Mouse (Mus musculus) liver, embryonic 16.5 days (tissue): ENCODE data around the gene C87436. TPM values are rescaled to one million over a fixed set of nuclear protein-coding genes. Genes with fewer than 3 reads are reported as not detected.

Experiments
- ATAC-seq: fragments of 200-750 bp; cut with Nextera tagmentation; 2 replicates; pipeline ENCODE4 v1.8.0; 2017; ENCODE audit warnings: low read depth, mild to moderate bottlenecking, moderate number of reproducible peaks, moderate library complexity
- H3K27ac ChIP-seq: fragments of 300-500 bp; sonication (generic); 2 replicates; pipeline ENCODE4 v1.5.1; 2014; ENCODE audit warnings: mild to moderate bottlenecking, low read length
- H3K27me3 ChIP-seq: fragments of 300-500 bp; sonication (generic); 2 replicates; pipeline ENCODE4 v1.6.1; 2014; ENCODE audit warnings: low read depth, low read length, mixed read lengths; ENCODE audit not compliant: control insufficient read depth, insufficient read depth
- H3K36me3 ChIP-seq: fragments of 300-500 bp; sonication (generic); 2 replicates; pipeline ENCODE4 v1.6.1; 2014; ENCODE audit warnings: mild to moderate bottlenecking; ENCODE audit not compliant: control insufficient read depth, insufficient read depth
- H3K4me1 ChIP-seq: fragments of 300-500 bp; sonication (generic); 2 replicates; pipeline ENCODE4 v1.6.1; 2014; ENCODE audit warnings: low read depth, low read length, mixed read lengths; ENCODE audit not compliant: control insufficient read depth
- H3K4me2 ChIP-seq: fragments of 300-500 bp; sonication (generic); 2 replicates; pipeline ENCODE4 v1.6.1; 2014; ENCODE audit warnings: low read depth, low read length, mixed read lengths
- H3K4me3 ChIP-seq: fragments of 300-500 bp; sonication (generic); 2 replicates; pipeline ENCODE4 v1.5.1; 2014; ENCODE audit warnings: low read depth, mild to moderate bottlenecking, low read length
- H3K9ac ChIP-seq: fragments of 300-500 bp; sonication (generic); 2 replicates; pipeline ENCODE4 v1.6.1; 2014; ENCODE audit warnings: low read depth, low read length
- H3K9me3 ChIP-seq: fragments of 300-500 bp; sonication (generic); replicated peaks from 2 replicates; pipeline ENCODE4 v1.6.1; 2016; ENCODE audit warnings: low read length; ENCODE audit not compliant: control insufficient read depth
- WGBS: fragments of 180-500 bp; shearing (Covaris S2); extraction: QIAGEN DNeasy Blood & Tissue Kit; methylation state at CpG from one replicate; pipeline ENCODE4 v1.1.7; 2014; ENCODE audit not compliant: insufficient replicate concordance; 5-methylcytosine and 5-hydroxymethylcytosine counted together
- polyA plus RNA-seq: library from polyadenylated mRNA; unstranded; fragments of >200 nt; fragmentation: Nextera tagmentation; extraction: Ambion mirVana; gene quantifications from 2 replicates; pipeline ENCODE4 v1.2.1, GENCODE M21; 2015

Gene C87436
- polyA plus RNA-seq, 1 experiment from 2014 or later = 10.6 TPM

- Histone ChIP-seq H3K27ac (no peak overlapping the region), H3K4me3 (no peak overlapping the region), H3K9me3 (no peaks in the 10 kb centered on the region), H3K4me1 (peaks cover 7% of the 10 kb centered on the region), H3K9ac (no peak overlapping the region), H3K36me3 (no peaks in the 10 kb centered on the region; the same call in 1 of the 2 replicates), H3K27me3 (no peaks in the 10 kb centered on the region), H3K4me2 (no peak overlapping the region)
- no peak for ATAC-seq
These were observed 31.9 kb upstream of the C87436 start for GRCm38 (mm10) chr6:86406306-86406705.

- no peaks in the 10 kb centered on the region for H3K9me3 ChIP-seq
- no peak overlapping the region for H3K4me3 ChIP-seq
- H3K4me2 ChIP-seq = no peak overlapping the region
- H3K27ac ChIP-seq = no peak overlapping the region
- H3K4me1 ChIP-seq = no peaks in the 10 kb centered on the region
- H3K27me3 ChIP-seq = no peaks in the 10 kb centered on the region
- peaks cover 12% of the 10 kb centered on the region for H3K36me3 ChIP-seq
- ATAC-seq = no peak
- WGBS = 69% methylated on average over 6 of the region's 6 CpGs
- H3K9ac ChIP-seq = no peak overlapping the region
These were observed 19.5 kb upstream of the C87436 start for GRCm38 (mm10) chr6:86418711-86419110.

- Histone ChIP-seq H3K27me3 (no peaks in the 10 kb centered on the region), H3K9ac (no peak overlapping the region), H3K9me3 (no peaks in the 10 kb centered on the region), H3K27ac (no peak overlapping the region), H3K36me3 (peaks cover 12% of the 10 kb centered on the region), H3K4me1 (no peaks in the 10 kb centered on the region), H3K4me3 (no peak overlapping the region), H3K4me2 (no peak overlapping the region)
- WGBS = 79% methylated on average over 3 of the region's 3 CpGs
- ATAC-seq = no peak
These were observed 18.9 kb upstream of the C87436 start for GRCm38 (mm10) chr6:86419239-86419638.

- H3K27ac ChIP-seq = no peak overlapping the region
- H3K36me3 ChIP-seq = peaks cover 12% of the 10 kb centered on the region
- H3K4me1 ChIP-seq = no peaks in the 10 kb centered on the region
- H3K9me3 ChIP-seq = no peaks in the 10 kb centered on the region
- 78% methylated on average over 6 of the region's 6 CpGs for WGBS
- H3K9ac ChIP-seq = no peak overlapping the region
- no peak for ATAC-seq
- H3K4me3 ChIP-seq = no peak overlapping the region
- H3K27me3 ChIP-seq = no peaks in the 10 kb centered on the region
- no peak overlapping the region for H3K4me2 ChIP-seq
These were observed 17.7 kb upstream of the C87436 start for GRCm38 (mm10) chr6:86420491-86420890.

GRCm38 (mm10) chr6:86426358-86426757, 11.8 kb upstream of the C87436 start, which contains the start of gene Gm44790:
TSS of gene Gm44790 (plus strand) at chr6:86426658.
- no peaks in the 10 kb centered on the region for H3K4me1 ChIP-seq
- no peak within 1 kb of the TSS for H3K4me3 ChIP-seq
- no peak within 1 kb of the TSS for H3K9ac ChIP-seq
- ATAC-seq = no peak
- no peaks in the 10 kb centered on the region for H3K27me3 ChIP-seq
- no peak within 1 kb of the TSS for H3K27ac ChIP-seq
- peaks cover 11% of the 10 kb centered on the region for H3K36me3 ChIP-seq
- no peaks in the 10 kb centered on the region for H3K9me3 ChIP-seq
- 80% methylated on average over 1 of the region's 1 CpGs for WGBS
- H3K4me2 ChIP-seq = no peak within 1 kb of the TSS

- no peak overlapping the region for H3K9ac ChIP-seq
- H3K36me3 ChIP-seq = peaks cover 7% of the 10 kb centered on the region; the same call in 1 of the 2 replicates
- ATAC-seq = no peak
- H3K4me1 ChIP-seq = no peaks in the 10 kb centered on the region
- no peaks in the 10 kb centered on the region for H3K27me3 ChIP-seq
- H3K4me3 ChIP-seq = no peak overlapping the region
- H3K27ac ChIP-seq = no peak overlapping the region
- H3K4me2 ChIP-seq = no peak overlapping the region
- no peaks in the 10 kb centered on the region for H3K9me3 ChIP-seq
- WGBS = 86% methylated on average over 3 of the region's 3 CpGs
These were observed 6.6 kb upstream of the C87436 start for GRCm38 (mm10) chr6:86431531-86431930.

- 72% methylated on average over 1 of the region's 1 CpGs for WGBS
- H3K27me3 ChIP-seq = no peaks in the 10 kb centered on the region
- H3K36me3 ChIP-seq = no peaks in the 10 kb centered on the region; the same call in 1 of the 2 replicates
These were observed 4.5 kb upstream of the C87436 start for GRCm38 (mm10) chr6:86433696-86434095.

GRCm38 (mm10) chr6:86437711-86438110, 463 bp upstream of the C87436 start:
- peak; percentile 55 for ATAC-seq
- Histone ChIP-seq H3K4me1 (peaks cover 8% of the 10 kb centered on the region), H3K36me3 (no peaks in the 10 kb centered on the region; the same call in 1 of the 2 replicates), H3K9ac (peak overlapping the region; percentile 91), H3K27ac (peak overlapping the region; percentile 95), H3K4me2 (peak overlapping the region; percentile 71), H3K4me3 (peak overlapping the region; percentile 71), H3K27me3 (no peaks in the 10 kb centered on the region), H3K9me3 (no peaks in the 10 kb centered on the region)
- 2% methylated on average over 14 of the region's 14 CpGs for WGBS

More at GRCm38 (mm10) chr6:86433696-86434095, 4.5 kb upstream of the C87436 start:
- no peaks in the 10 kb centered on the region for H3K9me3 ChIP-seq
- no peaks in the 10 kb centered on the region; the same call in 1 of the 2 replicates for H3K4me1 ChIP-seq
- no peak overlapping the region for H3K9ac ChIP-seq
- no peak overlapping the region for H3K4me2 ChIP-seq
- no peak overlapping the region for H3K27ac ChIP-seq
- no peak overlapping the region for H3K4me3 ChIP-seq
- no peak for ATAC-seq

- peak overlapping the region; percentile 91 for H3K9ac ChIP-seq
- H3K9me3 ChIP-seq = no peaks in the 10 kb centered on the region
- H3K4me3 ChIP-seq = peak overlapping the region; percentile 71
- peaks cover 6% of the 10 kb centered on the region for H3K36me3 ChIP-seq
- H3K4me2 ChIP-seq = peak overlapping the region; percentile 71
- under 1% methylated on average over 13 of the region's 13 CpGs for WGBS
- no peaks in the 10 kb centered on the region for H3K27me3 ChIP-seq
- no peak for ATAC-seq
- H3K4me1 ChIP-seq = peaks cover 8% of the 10 kb centered on the region
- H3K27ac ChIP-seq = peak overlapping the region; percentile 95
These were observed 934 bp downstream of the C87436 start for GRCm38 (mm10) chr6:86439119-86439496.
